Mouse (Mus musculus) liver, embryonic 16.5 days (tissue): ENCODE measurements around the gene Sox6. TPM values are rescaled to one million over a fixed set of nuclear protein-coding genes. Genes with fewer than 3 reads are reported as not detected.

ENCODE experiments used
- ATAC-seq: fragments of 200-750 bp; cut with Nextera tagmentation; 2 replicates; pipeline ENCODE4 v1.8.0; 2017; ENCODE audit warnings: low read depth, mild to moderate bottlenecking, moderate number of reproducible peaks, moderate library complexity
- H3K27ac ChIP-seq: fragments of 300-500 bp; sonication (generic); 2 replicates; pipeline ENCODE4 v1.5.1; 2014; ENCODE audit warnings: mild to moderate bottlenecking, low read length
- H3K27me3 ChIP-seq: fragments of 300-500 bp; sonication (generic); 2 replicates; pipeline ENCODE4 v1.6.1; 2014; ENCODE audit warnings: low read depth, low read length, mixed read lengths; ENCODE audit not compliant: control insufficient read depth, insufficient read depth
- H3K36me3 ChIP-seq: fragments of 300-500 bp; sonication (generic); 2 replicates; pipeline ENCODE4 v1.6.1; 2014; ENCODE audit warnings: mild to moderate bottlenecking; ENCODE audit not compliant: control insufficient read depth, insufficient read depth
- H3K4me1 ChIP-seq: fragments of 300-500 bp; sonication (generic); 2 replicates; pipeline ENCODE4 v1.6.1; 2014; ENCODE audit warnings: low read depth, low read length, mixed read lengths; ENCODE audit not compliant: control insufficient read depth
- H3K4me2 ChIP-seq: fragments of 300-500 bp; sonication (generic); 2 replicates; pipeline ENCODE4 v1.6.1; 2014; ENCODE audit warnings: low read depth, low read length, mixed read lengths
- H3K4me3 ChIP-seq: fragments of 300-500 bp; sonication (generic); 2 replicates; pipeline ENCODE4 v1.5.1; 2014; ENCODE audit warnings: low read depth, mild to moderate bottlenecking, low read length
- H3K9ac ChIP-seq: fragments of 300-500 bp; sonication (generic); 2 replicates; pipeline ENCODE4 v1.6.1; 2014; ENCODE audit warnings: low read depth, low read length
- H3K9me3 ChIP-seq: fragments of 300-500 bp; sonication (generic); replicated peaks from 2 replicates; pipeline ENCODE4 v1.6.1; 2016; ENCODE audit warnings: low read length; ENCODE audit not compliant: control insufficient read depth
- WGBS: fragments of 180-500 bp; shearing (Covaris S2); extraction: QIAGEN DNeasy Blood & Tissue Kit; methylation state at CpG from one replicate; pipeline ENCODE4 v1.1.7; 2014; ENCODE audit not compliant: insufficient replicate concordance; 5-methylcytosine and 5-hydroxymethylcytosine counted together
- polyA plus RNA-seq: library from polyadenylated mRNA; unstranded; fragments of >200 nt; fragmentation: Nextera tagmentation; extraction: Ambion mirVana; gene quantifications from 2 replicates; pipeline ENCODE4 v1.2.1, GENCODE M21; 2015

The Sox6 gene
- polyA plus RNA-seq, 1 experiment from 2014 or later = 84.8 TPM

DNA sequence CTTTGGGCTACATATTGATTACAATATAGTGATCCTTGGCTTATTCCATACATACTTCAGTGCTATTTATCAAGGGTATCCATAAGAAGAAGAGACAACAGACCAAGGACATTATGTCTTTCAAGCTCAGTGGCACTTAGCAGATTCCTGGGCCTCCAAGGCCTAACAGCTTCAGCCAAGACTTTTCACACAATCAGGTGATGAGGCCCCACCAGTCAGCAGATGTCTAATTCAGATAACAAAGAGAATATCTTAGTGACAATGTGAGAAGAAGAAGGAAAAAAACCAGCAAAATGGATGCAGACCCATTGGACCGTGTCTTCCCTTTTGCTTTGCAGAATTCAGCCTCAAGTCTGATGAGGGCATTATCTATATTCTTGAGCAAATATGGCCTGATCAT lies 150.0 kb downstream of the Sox6 start:
- ATAC-seq = peak; percentile 81
- H3K9me3 ChIP-seq = no peaks in the 10 kb centered on the region
- H3K4me2 ChIP-seq = peak overlapping the region; percentile 35
- no peaks in the 10 kb centered on the region for H3K27me3 ChIP-seq
- WGBS = 42% methylated on average over 1 of the region's 1 CpGs
- H3K36me3 ChIP-seq = no peaks in the 10 kb centered on the region
- H3K9ac ChIP-seq = no peak overlapping the region
- no peak overlapping the region for H3K27ac ChIP-seq
- H3K4me3 ChIP-seq = no peak overlapping the region
- peaks cover 22% of the 10 kb centered on the region for H3K4me1 ChIP-seq

DNA sequence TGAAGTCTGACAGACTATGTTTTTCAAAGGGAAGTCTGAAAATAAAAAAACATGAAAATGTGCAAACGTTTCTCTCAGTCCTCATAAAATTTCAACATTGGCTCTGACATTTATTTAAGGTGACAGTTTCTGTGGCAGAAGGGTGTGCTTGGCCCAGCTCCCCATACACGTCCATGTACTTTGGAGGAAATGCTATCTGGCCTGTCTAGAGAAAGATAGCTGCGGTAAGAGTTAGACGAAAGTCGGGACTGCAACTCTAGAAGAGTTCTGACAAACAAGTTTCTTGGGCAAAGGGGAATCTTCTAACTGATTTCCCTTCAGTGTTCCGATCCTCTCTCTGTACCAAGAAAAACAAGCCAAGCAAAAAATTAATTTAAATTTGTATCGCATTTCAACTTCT lies 150.5 kb downstream of the Sox6 start:
- peak; percentile 89 for ATAC-seq
- no peak overlapping the region for H3K9ac ChIP-seq
- H3K36me3 ChIP-seq = no peaks in the 10 kb centered on the region
- H3K27ac ChIP-seq = no peak overlapping the region
- H3K4me3 ChIP-seq = no peak overlapping the region
- WGBS = 26% methylated on average over 7 of the region's 7 CpGs
- H3K4me1 ChIP-seq = peaks cover 22% of the 10 kb centered on the region
- H3K27me3 ChIP-seq = no peaks in the 10 kb centered on the region
- H3K4me2 ChIP-seq = peak overlapping the region; percentile 35; the same call in 1 of the 2 replicates
- no peaks in the 10 kb centered on the region for H3K9me3 ChIP-seq

GRCm38 (mm10) chr7:115872903-115873302 lies 165.7 kb downstream of the Sox6 start:
- ATAC-seq = peak; percentile 63; the same call in 1 of the 2 replicates
- 31% methylated on average over 2 of the region's 2 CpGs for WGBS

DNA sequence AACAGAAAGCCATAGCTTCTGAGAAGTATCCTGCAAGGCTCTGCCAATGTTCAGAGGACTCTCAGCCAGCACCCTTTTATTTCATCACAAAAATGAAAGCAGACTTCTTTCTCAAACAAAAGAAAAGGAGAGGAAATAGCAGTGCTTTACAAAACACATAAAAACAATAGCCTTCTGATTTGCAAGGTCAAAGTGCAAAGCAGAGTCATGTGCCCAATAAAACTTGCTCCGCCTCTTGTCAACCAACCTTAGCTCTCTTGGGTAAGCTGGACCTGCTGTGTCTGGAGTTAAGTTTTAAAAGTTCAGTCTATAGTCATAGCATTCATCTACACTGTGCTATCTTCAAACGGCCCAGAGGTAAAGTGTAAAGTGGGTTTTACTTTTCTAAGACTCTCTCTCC lies 170.1 kb downstream of the Sox6 start:
- Histone ChIP-seq H3K27me3 (no peaks in the 10 kb centered on the region), H3K36me3 (no peaks in the 10 kb centered on the region), H3K4me1 (peaks cover 18% of the 10 kb centered on the region), H3K27ac (no peak overlapping the region), H3K9ac (no peak overlapping the region), H3K4me3 (no peak overlapping the region), H3K9me3 (no peaks in the 10 kb centered on the region), H3K4me2 (no peak overlapping the region)
- ATAC-seq = no peak
- 67% methylated on average over 2 of the region's 2 CpGs for WGBS

More at GRCm38 (mm10) chr7:115872903-115873302, 165.7 kb downstream of the Sox6 start:
- Histone ChIP-seq H3K27me3 (no peaks in the 10 kb centered on the region), H3K36me3 (no peaks in the 10 kb centered on the region), H3K4me1 (peaks cover 8% of the 10 kb centered on the region), H3K9ac (no peak overlapping the region), H3K9me3 (no peaks in the 10 kb centered on the region), H3K4me2 (no peak overlapping the region), H3K4me3 (no peak overlapping the region), H3K27ac (no peak overlapping the region)

DNA sequence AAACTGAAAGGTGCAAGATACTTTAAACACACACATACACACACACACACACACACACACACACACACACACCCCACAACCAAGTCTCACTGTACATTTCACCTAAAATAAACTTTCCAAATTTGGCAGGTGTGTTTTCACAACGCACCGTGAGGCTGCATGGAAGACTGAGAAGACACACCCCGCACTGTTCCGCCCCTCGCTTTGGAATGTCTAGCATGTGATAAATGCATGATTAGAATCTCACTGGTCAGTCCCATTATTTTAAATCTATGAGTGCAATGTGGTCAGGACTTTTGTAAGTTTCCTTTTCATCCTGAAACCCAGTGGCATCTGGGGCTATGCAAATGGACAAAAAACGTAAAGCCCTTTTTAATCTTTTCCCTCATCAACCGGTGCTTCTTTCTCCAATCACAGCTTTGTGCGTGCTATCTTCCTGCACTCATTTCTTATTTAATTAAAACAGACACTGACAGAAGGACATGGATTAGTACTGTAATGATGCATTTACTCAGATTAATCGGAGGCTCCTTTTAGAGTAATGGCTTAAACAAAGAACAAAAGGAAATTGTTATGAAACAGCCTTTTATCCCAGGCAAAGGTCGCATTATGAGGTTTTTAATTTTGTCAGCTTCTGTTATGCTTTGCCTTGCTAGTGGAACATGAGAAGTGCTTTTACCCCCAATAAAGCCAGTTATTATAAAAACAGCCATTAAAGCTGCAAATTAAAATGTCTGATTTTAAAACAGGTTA lies 170.9 kb downstream of the Sox6 start:
- H3K27ac ChIP-seq = no peak overlapping the region
- H3K36me3 ChIP-seq = no peaks in the 10 kb centered on the region
- H3K4me3 ChIP-seq = no peak overlapping the region
- H3K4me2 ChIP-seq = no peak overlapping the region
- peaks cover 14% of the 10 kb centered on the region for H3K4me1 ChIP-seq
- H3K9me3 ChIP-seq = no peaks in the 10 kb centered on the region
- 56% methylated on average over 10 of the region's 10 CpGs for WGBS
- no peak for ATAC-seq
- H3K9ac ChIP-seq = no peak overlapping the region
- no peaks in the 10 kb centered on the region for H3K27me3 ChIP-seq

GRCm38 (mm10) chr7:115866698-115867500 lies 171.7 kb downstream of the Sox6 start:
- H3K27me3 ChIP-seq = no peaks in the 10 kb centered on the region
- ATAC-seq = no peak
- no peaks in the 10 kb centered on the region for H3K9me3 ChIP-seq
- H3K36me3 ChIP-seq = no peaks in the 10 kb centered on the region
- no peak overlapping the region for H3K4me2 ChIP-seq
- no peak overlapping the region for H3K9ac ChIP-seq
- 50% methylated on average over 9 of the region's 9 CpGs for whole genome bisulfite sequencing
- H3K4me1 ChIP-seq = peaks cover 11% of the 10 kb centered on the region
- H3K27ac ChIP-seq = no peak overlapping the region
- H3K4me3 ChIP-seq = no peak overlapping the region

GRCm38 (mm10) chr7:115865979-115866697 lies 172.5 kb downstream of the Sox6 start:
- 46% methylated on average over 9 of the region's 9 CpGs for WGBS
- no peak overlapping the region for H3K27ac ChIP-seq
- H3K4me3 ChIP-seq = no peak overlapping the region
- H3K27me3 ChIP-seq = no peaks in the 10 kb centered on the region
- no peak overlapping the region for H3K9ac ChIP-seq
- H3K4me1 ChIP-seq = peaks cover 11% of the 10 kb centered on the region
- H3K4me2 ChIP-seq = no peak overlapping the region
- ATAC-seq = 0 out of 2 replicates have a peak, but pooled peaks have one; percentile 37
- H3K9me3 ChIP-seq = no peaks in the 10 kb centered on the region
- no peaks in the 10 kb centered on the region for H3K36me3 ChIP-seq

DNA sequence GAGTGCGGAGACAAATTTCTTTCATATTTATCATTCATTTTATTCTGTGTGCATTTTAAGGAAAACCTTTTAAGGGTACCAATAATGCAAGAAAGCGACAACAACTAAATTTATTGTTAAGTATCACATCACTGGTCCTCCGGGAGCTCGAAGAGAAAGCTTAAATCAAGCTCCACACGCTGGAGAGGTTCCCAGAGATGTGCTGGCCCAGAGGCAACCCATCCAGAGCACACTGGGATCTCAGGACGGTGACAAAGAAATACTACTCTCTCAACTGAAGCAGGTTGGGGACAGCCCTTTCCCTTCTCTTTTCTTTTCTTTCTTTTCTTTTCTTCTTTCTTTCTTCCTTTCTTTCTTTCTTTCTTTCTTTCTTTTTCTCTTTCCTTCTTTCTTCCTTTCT lies 173.4 kb downstream of the Sox6 start:
- no peak overlapping the region for H3K27ac ChIP-seq
- no peak overlapping the region for H3K9ac ChIP-seq
- H3K4me1 ChIP-seq = peaks cover 11% of the 10 kb centered on the region
- 83% methylated on average over 6 of the region's 6 CpGs for WGBS
- H3K9me3 ChIP-seq = no peaks in the 10 kb centered on the region
- no peak for ATAC-seq
- H3K4me3 ChIP-seq = no peak overlapping the region
- H3K36me3 ChIP-seq = no peaks in the 10 kb centered on the region
- no peaks in the 10 kb centered on the region for H3K27me3 ChIP-seq
- no peak overlapping the region for H3K4me2 ChIP-seq
